Mouse (Mus musculus): ENCODE results near the gene Pde6h.

DNA sequence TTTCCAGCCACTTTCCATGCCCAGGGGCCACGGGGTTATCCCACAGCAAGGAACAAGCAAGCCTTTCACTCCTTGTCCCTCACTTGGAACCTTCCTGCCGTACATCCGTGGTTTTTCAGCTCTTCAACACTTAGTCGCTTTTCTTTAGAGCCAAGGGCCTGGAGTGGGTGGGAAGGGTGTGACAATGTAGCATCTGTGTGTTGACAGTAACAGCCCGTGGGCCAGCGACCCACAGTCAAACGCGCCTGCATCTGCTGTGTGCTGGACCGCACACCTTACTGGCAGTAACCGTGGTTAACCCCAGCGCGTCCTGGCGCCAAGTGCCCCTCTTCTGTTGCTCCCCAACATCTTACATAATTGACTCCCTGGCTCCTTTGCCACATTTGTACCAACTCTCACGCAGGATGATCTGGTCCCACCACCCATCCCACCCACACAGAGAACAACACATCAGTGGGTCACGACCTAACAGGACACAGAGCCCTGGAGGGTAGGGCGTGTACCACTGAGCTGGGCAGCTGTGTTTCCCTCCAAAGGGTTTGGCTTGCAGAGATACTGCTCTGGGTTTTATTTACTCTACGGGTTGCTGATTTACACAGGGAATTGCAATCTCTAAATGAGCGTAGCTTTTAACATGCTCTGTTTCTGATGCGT, 17.2 kb upstream of the Pde6h start:
- no peak for TF ChIP-seq POLR2A (IDR thresholded peaks at IDR 0.05; ENCODE audit: low read depth, low read length)
- no peak for TF ChIP-seq CTCF (IDR thresholded peaks at IDR 0.05; ENCODE audit: borderline replicate concordance, insufficient read depth, low read length)
